Mouse (Mus musculus) v-Abl transformed pro-B cells (cell line): ENCODE measurements around the gene Slco2a1.

Source experiments
- in situ Hi-C, 2 experiments: fragments of 400-800 bp; cut with MboI; formaldehyde crosslinking; loops; one replicate each; pipeline ENCODE4 v1.15.1; 2025; ENCODE audit not compliant: unreplicated experiment in 2 of 2

Slco2a1 gene

GRCm38 (mm10) chr9:102988462-102988861 is at the start of gene Slco2a1:
TSS of gene Slco2a1 (plus strand) at chr9:102988712.
- in situ Hi-C loops = no loop called here

- in situ Hi-C loops = no loop called here
These were observed 46.3 kb upstream of the Slco2a1 start for GRCm38 (mm10) chr9:102942221-102942620.

- in situ Hi-C loops = no loop called here
These were observed 43.6 kb upstream of the Slco2a1 start for GRCm38 (mm10) chr9:102944891-102945290.

GRCm38 (mm10) chr9:102946469-102947015 is 42.0 kb upstream of the Slco2a1 start:
- in situ Hi-C loops = no loop called here

- in situ Hi-C loops = no loop called here
These were observed 39.8 kb upstream of the Slco2a1 start for GRCm38 (mm10) chr9:102948706-102949105.

GRCm38 (mm10) chr9:102951091-102951994 is 37.2 kb upstream of the Slco2a1 start:
- in situ Hi-C loops = no loop called here

GRCm38 (mm10) chr9:102955866-102956265 is 32.6 kb upstream of the Slco2a1 start:
- in situ Hi-C loops = no loop called here

- in situ Hi-C loops = no loop called here
These were observed 29.8 kb upstream of the Slco2a1 start for GRCm38 (mm10) chr9:102958703-102959102.

GRCm38 (mm10) chr9:102961356-102962092 is 27.0 kb upstream of the Slco2a1 start:
- in situ Hi-C loops = no loop called here

GRCm38 (mm10) chr9:102962093-102962788 is 26.3 kb upstream of the Slco2a1 start:
- in situ Hi-C loops = no loop called here

GRCm38 (mm10) chr9:102963321-102963720 is 25.2 kb upstream of the Slco2a1 start:
- in situ Hi-C loops = no loop called here

- in situ Hi-C loops = no loop called here
These were observed 23.9 kb upstream of the Slco2a1 start for GRCm38 (mm10) chr9:102964644-102965043.

- in situ Hi-C loops = no loop called here
These were observed 16.0 kb upstream of the Slco2a1 start for GRCm38 (mm10) chr9:102972393-102973050.

GRCm38 (mm10) chr9:102975887-102976286 is 12.6 kb upstream of the Slco2a1 start:
- in situ Hi-C loops = no loop called here

- in situ Hi-C loops = no loop called here
These were observed 11.4 kb upstream of the Slco2a1 start for GRCm38 (mm10) chr9:102977090-102977489.

GRCm38 (mm10) chr9:102977791-102978492 is 10.6 kb upstream of the Slco2a1 start:
- in situ Hi-C loops = no loop called here

- in situ Hi-C loops = no loop called here
These were observed 9.4 kb upstream of the Slco2a1 start for GRCm38 (mm10) chr9:102979011-102979700.

- in situ Hi-C loops = no loop called here
These were observed 8.6 kb upstream of the Slco2a1 start for GRCm38 (mm10) chr9:102979956-102980355.

- in situ Hi-C loops = no loop called here
These were observed 8.1 kb upstream of the Slco2a1 start for GRCm38 (mm10) chr9:102980420-102980819.
